Mouse (Mus musculus) left cerebral cortex, adult 8-10 months (tissue): ENCODE results near the gene Arpc4. TPM values are rescaled to one million over a fixed set of nuclear protein-coding genes. Genes with fewer than 3 reads are reported as not detected.

Source experiments
- microRNA-seq, 2 experiments: library from miRNA; unstranded; fragments of <30 nt; microRNA quantifications; one replicate each; pipeline ENCODE4 v1.2.0; 2022
- total RNA-seq, 4 experiments: library from RNA; stranded (reverse); gene quantifications; 2 replicates each; pipeline ENCODE4 v1.2.4; 2022

The Arpc4 gene
- total RNA-seq, 4 experiments from 2014 or later: 246 to 271 (median 263) TPM

Small RNA genes within 50 kb of the gene (microRNA-seq; reads per million reads assigned to microRNA genes)
- gene Gm24387: 0 reads per million in 2 experiments

Other genes with a start within 250 kb of the Arpc4 start
- 10 to 100 TPM; 80.5 to 86.0 (median 81.1) TPM for gene Lhfpl4, start 182.7 kb upstream of the Arpc4 start, total RNA-seq
- gene Mtmr14, start 140.3 kb upstream of the Arpc4 start, total RNA-seq: 10 to 100 TPM; 14.5 to 22.9 (median 16.4) TPM
- 10 to 100 TPM; 66.7 to 78.5 (median 72.0) TPM for gene Cpne9, start 95.8 kb upstream of the Arpc4 start, total RNA-seq
- 10 to 100 TPM; 30.0 to 32.9 (median 31.5) TPM for gene Brpf1, start 71.0 kb upstream of the Arpc4 start, total RNA-seq
- gene Ogg1, start 51.1 kb upstream of the Arpc4 start, total RNA-seq: 1 to 10 TPM; 7.5 to 9.3 (median 8.4) TPM
- gene Camk1, start 34.1 kb upstream of the Arpc4 start, total RNA-seq: 100 to 1,000 TPM in 3 of 4 experiments, 10 to 100 TPM in 1; 82.6 to 107 (median 104) TPM
- gene Tada3, start 232 bp upstream of the Arpc4 start, total RNA-seq: 10 to 100 TPM; 47.4 to 50.1 (median 47.8) TPM
- gene Ttll3, start 11.1 kb downstream of the Arpc4 start, total RNA-seq: 10 to 100 TPM in 3 of 4 experiments, 1 to 10 TPM in 1; 8.6 to 13.9 (median 11.8) TPM
- 10 to 100 TPM; 16.0 to 22.1 (median 18.1) TPM for gene Rpusd3, start 41.2 kb downstream of the Arpc4 start, total RNA-seq
- not detected for gene Cidec, start 57.6 kb downstream of the Arpc4 start, total RNA-seq
- 10 to 100 TPM; 34.5 to 43.5 (median 39.4) TPM for gene Jagn1, start 64.5 kb downstream of the Arpc4 start, total RNA-seq
- under 1 TPM; 0.24 to 0.74 (median 0.58) TPM for gene Il17re, start 80.4 kb downstream of the Arpc4 start, total RNA-seq
- gene Il17rc, start 93.3 kb downstream of the Arpc4 start, total RNA-seq: 1 to 10 TPM; 5.2 to 8.3 (median 5.6) TPM
- 100 to 1,000 TPM in 3 of 4 experiments, 10 to 100 TPM in 1; 99.3 to 110 (median 105) TPM for gene Creld1, start 105.2 kb downstream of the Arpc4 start, total RNA-seq
- gene Prrt3, start 123.8 kb downstream of the Arpc4 start, total RNA-seq: 10 to 100 TPM; 49.5 to 55.2 (median 53.5) TPM
- gene Emc3, start 153.5 kb downstream of the Arpc4 start, total RNA-seq: 10 to 100 TPM; 67.2 to 73.2 (median 69.3) TPM
- 1 to 10 TPM; 1.7 to 3.3 (median 2.5) TPM for gene Fancd2, start 153.6 kb downstream of the Arpc4 start, total RNA-seq
- gene Fancd2os, start 222.6 kb downstream of the Arpc4 start, total RNA-seq: under 1 TPM in 1 of 4 experiments, not detected in 3; 0.36 TPM
- 100 to 1,000 TPM; 217 to 234 (median 227) TPM for gene Brk1, start 226.7 kb downstream of the Arpc4 start, total RNA-seq
- 10 to 100 TPM; 38.6 to 49.8 (median 41.2) TPM for gene Vhl, start 245.8 kb downstream of the Arpc4 start, total RNA-seq